Mouse (Mus musculus) retina, adult 2 months (tissue): ENCODE results near the gene Tmod1.

Experiments used
- DNase-seq: peaks from one replicate; pipeline ENCODE4 v3.0.0-alpha.2; 2012; ENCODE audit warnings: low read depth, low spot score

The Tmod1 gene

GRCm38 (mm10) chr4:46053323-46054107, 14.8 kb downstream of the Tmod1 start:
- no peak for DNase-seq

GRCm38 (mm10) chr4:46056163-46056562, 17.4 kb downstream of the Tmod1 start:
- DNase-seq = no peak

- DNase-seq = no peak
These were observed 22.7 kb downstream of the Tmod1 start for GRCm38 (mm10) chr4:46061259-46061962.

- DNase-seq = no peak
These were observed 25.1 kb downstream of the Tmod1 start for GRCm38 (mm10) chr4:46063841-46064240.

GRCm38 (mm10) chr4:46064263-46064662, 25.5 kb downstream of the Tmod1 start:
- no peak for DNase-seq

- DNase-seq = no peak
These were observed 26.2 kb downstream of the Tmod1 start for GRCm38 (mm10) chr4:46064961-46065360.

- DNase-seq = no peak
These were observed 27.1 kb downstream of the Tmod1 start for GRCm38 (mm10) chr4:46065695-46066340.

- DNase-seq = no peak
These were observed 29.3 kb downstream of the Tmod1 start for GRCm38 (mm10) chr4:46068060-46068459.

GRCm38 (mm10) chr4:46068573-46068972, 29.8 kb downstream of the Tmod1 start:
- DNase-seq = no peak

GRCm38 (mm10) chr4:46069851-46070482, 31.2 kb downstream of the Tmod1 start:
- no peak for DNase-seq

- no peak for DNase-seq
These were observed 33.9 kb downstream of the Tmod1 start for GRCm38 (mm10) chr4:46072631-46073030.

GRCm38 (mm10) chr4:46073736-46074135, 35.0 kb downstream of the Tmod1 start:
- no peak for DNase-seq

- DNase-seq = no peak
These were observed 36.9 kb downstream of the Tmod1 start for GRCm38 (mm10) chr4:46075664-46076063.

- DNase-seq = no peak
These were observed 38.2 kb downstream of the Tmod1 start for GRCm38 (mm10) chr4:46076892-46077291.

GRCm38 (mm10) chr4:46080261-46080660, 41.5 kb downstream of the Tmod1 start:
- DNase-seq = no peak

- no peak for DNase-seq
These were observed 43.8 kb downstream of the Tmod1 start for GRCm38 (mm10) chr4:46082555-46082954.

- DNase-seq = no peak
These were observed 45.9 kb downstream of the Tmod1 start for GRCm38 (mm10) chr4:46084416-46085172.

- DNase-seq = no peak
These were observed 46.6 kb downstream of the Tmod1 start for GRCm38 (mm10) chr4:46085223-46085811.

GRCm38 (mm10) chr4:46086718-46087426, 48.1 kb downstream of the Tmod1 start:
- DNase-seq = no peak

- DNase-seq = no peak
These were observed 48.7 kb downstream of the Tmod1 start for GRCm38 (mm10) chr4:46087427-46087771.
